Mouse (Mus musculus): Measurements from ENCODE around the gene Mybpc1. TPM values are rescaled to one million over a fixed set of nuclear protein-coding genes. Genes with fewer than 3 reads are reported as not detected.

Gene Mybpc1
- polyA plus RNA-seq, 1 experiment from 2014 or later: 0.33 TPM

Other genes starting within 250 kb of the Mybpc1 start
- gene Dram1, start 226.1 kb downstream of the Mybpc1 start, polyA plus RNA-seq (2014; fragmentation: Nextera tagmentation; extraction: Ambion mirVana): 2.7 and 3.3 TPM in 2 replicates
- 10.7 and 11.1 TPM in 2 replicates for gene Gnptab, start 226.0 kb downstream of the Mybpc1 start, polyA plus RNA-seq (2014; fragmentation: Nextera tagmentation; extraction: Ambion mirVana)
- 0.34 TPM in 1 of 2 replicates, not detected in the other for gene Sycp3, start 145.6 kb downstream of the Mybpc1 start, polyA plus RNA-seq (2014; fragmentation: Nextera tagmentation; extraction: Ambion mirVana)
- gene Chpt1, start 101.1 kb downstream of the Mybpc1 start, polyA plus RNA-seq (2014; fragmentation: Nextera tagmentation; extraction: Ambion mirVana): 13.4 and 14.6 TPM in 2 replicates
- 0.26 and 0.32 TPM in 2 replicates for gene Spic, start 79.9 kb upstream of the Mybpc1 start, polyA plus RNA-seq (2014; fragmentation: Nextera tagmentation; extraction: Ambion mirVana)
- gene Arl1, start 125.7 kb upstream of the Mybpc1 start, polyA plus RNA-seq (2014; fragmentation: Nextera tagmentation; extraction: Ambion mirVana): 194 and 196 TPM in 2 replicates
- 21.5 and 24.5 TPM in 2 replicates for gene Utp20, start 221.7 kb upstream of the Mybpc1 start, polyA plus RNA-seq (2014; fragmentation: Nextera tagmentation; extraction: Ambion mirVana)

Data from stomach, embryonic 14.5 days (tissue).